Mouse (Mus musculus): ENCODE results near the gene Gm17651. TPM values are rescaled to one million over a fixed set of nuclear protein-coding genes. Genes with fewer than 3 reads are reported as not detected.
A peak's percentile ranks its signal among the peaks of the same experiment; 100 is the strongest.

The Gm17651 gene
- total RNA-seq, 2 experiments from 2014 or later: not detected

DNA sequence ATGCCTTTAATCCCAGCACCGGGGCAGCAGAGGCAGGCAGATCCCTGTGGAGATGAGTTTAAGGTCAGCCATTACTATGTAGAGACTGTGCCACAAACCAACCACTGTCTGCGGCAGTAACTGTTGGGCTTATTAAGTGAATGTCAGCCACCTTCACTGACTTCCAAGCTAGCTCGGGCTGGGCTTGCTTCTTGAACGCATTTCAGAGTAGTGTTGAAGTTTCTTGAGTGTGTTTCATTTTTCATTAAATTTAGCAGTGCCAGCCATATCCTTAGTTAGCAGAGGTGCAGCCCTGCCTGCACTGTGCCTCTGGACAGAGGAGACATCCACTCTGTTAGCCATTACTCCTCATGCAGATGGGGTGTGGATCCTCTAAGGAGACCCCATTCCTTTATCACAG is 43.7 kb downstream of the Gm17651 start:
- no peak for DNase-seq (ENCODE audit: low spot score)

DNA sequence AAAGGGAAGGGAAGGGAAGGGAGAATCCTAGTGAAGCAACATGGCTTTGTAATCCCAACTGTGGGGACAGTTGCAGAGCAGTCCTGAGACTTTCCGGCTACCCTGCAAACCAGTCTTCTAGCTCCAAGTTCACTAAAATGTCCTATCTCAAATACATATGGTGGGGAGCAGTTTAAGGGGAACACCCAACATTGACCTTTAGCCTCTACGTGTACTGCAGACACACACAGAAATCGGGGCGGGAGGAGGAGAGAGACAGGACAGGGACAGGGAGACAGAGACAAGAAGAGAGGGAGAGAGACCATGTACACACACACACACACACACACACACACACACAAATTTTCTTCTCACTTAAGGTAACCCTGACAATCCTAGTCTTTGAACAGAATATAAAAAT is 44.6 kb downstream of the Gm17651 start:
- DNase-seq (ENCODE audit: low spot score): no peak

DNA sequence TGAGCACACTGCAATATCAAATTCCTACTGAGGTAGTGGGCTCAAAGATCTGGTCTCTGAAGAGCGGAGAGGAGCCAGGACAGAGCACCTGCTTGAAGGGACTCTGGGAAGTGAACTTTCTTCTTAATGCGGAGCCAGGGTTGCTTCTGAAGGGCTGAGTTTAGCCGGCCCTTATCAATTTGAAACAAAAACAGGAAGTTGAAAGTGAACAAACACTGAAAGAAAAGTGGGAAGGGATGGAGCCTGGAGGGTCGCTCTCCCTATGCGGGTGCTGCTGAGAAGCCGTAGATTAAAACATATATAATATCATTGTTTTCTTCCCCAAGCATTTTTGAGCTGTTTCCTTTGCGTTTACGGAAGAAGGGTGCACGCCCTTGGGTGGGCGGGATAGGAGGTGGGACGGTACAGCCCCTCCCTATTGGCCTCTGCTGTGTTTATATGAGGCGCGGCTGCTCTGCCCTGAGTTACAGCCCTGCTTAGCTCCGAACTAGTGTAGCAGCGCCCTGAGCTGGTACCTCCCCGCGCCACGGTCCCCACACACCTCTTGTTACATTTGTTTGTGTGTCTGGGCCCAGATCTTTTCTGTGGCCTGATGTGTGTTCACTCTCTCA is 46.0 kb downstream of the Gm17651 start, which contains the start of gene Fmo5:
Gene Fmo5 (plus strand): TSS at position 414 of the 611 bp plus-strand sequence.
- peak; percentile 76 for DNase-seq (ENCODE audit: low spot score)

DNA sequence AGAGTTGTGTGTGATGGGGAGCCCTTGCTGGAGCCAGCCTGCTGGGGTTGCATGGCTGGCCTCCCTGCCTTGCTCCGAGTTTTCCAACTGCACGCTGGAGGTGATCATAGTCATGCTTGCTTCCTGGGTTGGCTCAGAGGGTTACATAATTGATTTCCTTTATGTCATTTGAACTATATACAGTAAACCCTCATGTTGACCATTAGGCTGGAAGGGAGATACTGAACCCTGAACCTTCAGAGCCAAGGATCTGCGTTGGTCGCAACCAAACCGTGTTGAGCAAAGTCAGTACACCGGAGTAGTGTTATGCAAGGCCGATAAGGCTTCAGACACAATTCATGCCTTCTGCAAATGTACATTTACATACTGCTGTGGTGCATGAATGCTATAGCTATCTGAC is 46.6 kb downstream of the Gm17651 start:
- DNase-seq (ENCODE audit: low spot score): no peak

DNA sequence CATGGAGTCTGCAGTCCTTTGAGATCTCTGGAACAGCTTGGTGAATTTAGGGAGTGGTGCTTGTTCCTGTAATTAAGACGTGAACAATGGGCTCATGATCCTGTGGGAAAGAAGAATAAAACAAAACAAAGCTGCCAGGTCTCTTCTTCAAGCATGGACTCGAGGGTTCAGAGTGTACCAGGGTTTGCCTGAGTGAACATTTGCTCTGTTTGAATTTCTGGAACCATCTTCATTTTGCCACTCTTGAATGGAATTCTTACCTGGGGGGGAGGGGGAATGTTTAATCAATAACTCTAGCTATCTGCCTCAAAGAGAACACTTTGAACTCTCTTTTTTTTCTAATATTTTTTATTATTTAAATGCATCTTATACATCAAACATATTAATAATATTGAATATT is 49.9 kb downstream of the Gm17651 start:
- DNase-seq (ENCODE audit: low spot score): no peak

Small RNAs within 50 kb of the gene (microRNA-seq; reads per million reads assigned to microRNA genes)
- not detected for gene Mir7225

Other genes starting within 250 kb of the Gm17651 start
- gene Chd1l, start 64.5 kb downstream of the Gm17651 start, total RNA-seq (2021): 10 to 100 TPM; 11.0 to 11.1 TPM
- gene Fmo5, start 45.9 kb downstream of the Gm17651 start, total RNA-seq (2021): 1 to 10 TPM; 5.7 to 6.5 TPM
- 100 to 1,000 TPM; 192 to 194 TPM for gene Prkab2, start 16.5 kb downstream of the Gm17651 start, total RNA-seq (2021)
- 1,000 to 10,000 TPM; 2,910 to 3,459 TPM for gene Pde4dip, start 214.0 kb upstream of the Gm17651 start, total RNA-seq (2021)
- gene Sec22b, start 226.5 kb upstream of the Gm17651 start, total RNA-seq (2021): 10 to 100 TPM; 25.7 to 28.8 TPM